32 mouse cellular contexts compared by ENCODE assay signal in the genomic region with DNA sequence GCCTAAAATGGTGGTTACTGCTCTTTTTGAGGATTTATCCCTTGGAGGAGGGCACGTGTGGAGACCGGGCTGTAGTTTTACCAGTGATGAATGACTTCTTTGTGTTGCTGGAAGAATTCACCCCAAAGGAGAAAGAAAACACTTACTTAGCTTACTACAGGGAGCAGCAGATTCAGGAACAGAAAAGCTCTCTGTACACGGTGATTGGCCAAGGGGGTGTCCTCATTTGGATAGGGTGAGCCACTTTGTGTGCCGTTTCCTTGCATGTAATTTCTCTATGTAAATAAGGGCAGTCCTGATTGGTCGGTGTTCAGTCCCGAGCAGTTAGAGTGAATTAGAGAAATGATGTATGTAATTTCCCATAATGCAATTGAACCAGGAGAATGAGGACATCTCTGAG.
"Had no signal": no experiment of that assay in that cellular context is flagged by ENCODE, and none has a peak within 500 bp of the region (broad histone marks: within the 10 kb centered on the region; RNA-seq: fewer than 3 reads in every experiment).

No protein-coding gene starts in this region.

- DNase-seq: left cerebral cortex, postnatal 4 days; liver; liver, embryonic 13.5 days; liver, postnatal 0 days; lung, adult 18-20 months; lung, adult 2 months; lung, embryonic 14.5 days; lung, postnatal 10 days; lung, postnatal 14 days; lung, postnatal 36 days; lung, postnatal 4 days; midbrain, embryonic 14.5 days had no signal

- H3K4me1 ChIP-seq: limb, embryonic 10.5 days; limb, embryonic 12.5 days; limb, embryonic 13.5 days; limb, embryonic 15.5 days; liver, embryonic 12.5 days; liver, embryonic 13.5 days; liver, embryonic 15.5 days; lung, embryonic 15.5 days; megakaryocyte, embryonic 14.5 days; midbrain, embryonic 12.5 days; midbrain, embryonic 15.5 days; neural tube, embryonic 12.5 days had no signal

- ATAC-seq: liver, embryonic 12.5 days; liver, postnatal 0 days; lung, postnatal 0 days; midbrain, embryonic 13.5 days; midbrain, embryonic 15.5 days; midbrain, embryonic 16.5 days had no signal

- H3K27me3 ChIP-seq: limb, embryonic 12.5 days; limb, embryonic 13.5 days; limb, embryonic 15.5 days; liver, embryonic 12.5 days; liver, embryonic 13.5 days; liver, embryonic 15.5 days; lung, embryonic 15.5 days; midbrain, embryonic 12.5 days; midbrain, embryonic 13.5 days; midbrain, embryonic 15.5 days; neural tube, embryonic 12.5 days had no signal

- H3K4me3 ChIP-seq: limb, embryonic 10.5 days; limb, embryonic 12.5 days; limb, embryonic 13.5 days; limb, embryonic 15.5 days; liver, embryonic 12.5 days; liver, embryonic 13.5 days; liver, embryonic 15.5 days; lung, embryonic 15.5 days; megakaryocyte, embryonic 14.5 days; midbrain, embryonic 10.5 days; midbrain, embryonic 12.5 days; midbrain, embryonic 13.5 days; midbrain, embryonic 15.5 days; myocyte; neural tube, embryonic 12.5 days had no signal

- H3K36me3 ChIP-seq: limb, embryonic 10.5 days; limb, embryonic 12.5 days; limb, embryonic 13.5 days; limb, embryonic 15.5 days; liver, embryonic 12.5 days; liver, embryonic 13.5 days; liver, embryonic 15.5 days; lung, embryonic 15.5 days; midbrain, embryonic 10.5 days; midbrain, embryonic 12.5 days; midbrain, embryonic 13.5 days; midbrain, embryonic 15.5 days; neural tube, embryonic 12.5 days had no signal

- H3K9ac ChIP-seq: limb, embryonic 12.5 days; limb, embryonic 13.5 days; limb, embryonic 15.5 days; liver, embryonic 12.5 days; liver, embryonic 13.5 days; liver, embryonic 14.5 days; liver, embryonic 15.5 days; liver, postnatal 0 days; lung, embryonic 14.5 days; lung, embryonic 15.5 days; midbrain, embryonic 12.5 days; midbrain, embryonic 13.5 days; midbrain, embryonic 15.5 days; neural tube, embryonic 12.5 days had no signal

- H3K4me2 ChIP-seq: limb, embryonic 12.5 days; limb, embryonic 13.5 days; limb, embryonic 15.5 days; liver, embryonic 11.5 days; liver, embryonic 12.5 days; liver, embryonic 13.5 days; liver, embryonic 15.5 days; lung, embryonic 14.5 days; lung, embryonic 15.5 days; midbrain, embryonic 11.5 days; midbrain, embryonic 12.5 days; midbrain, embryonic 13.5 days; midbrain, embryonic 15.5 days; neural tube, embryonic 12.5 days had no signal

- H3K27ac ChIP-seq: limb, embryonic 10.5 days; limb, embryonic 12.5 days; limb, embryonic 13.5 days; limb, embryonic 15.5 days; liver, embryonic 12.5 days; liver, embryonic 13.5 days; liver, embryonic 14.5 days; liver, embryonic 15.5 days; lung, embryonic 15.5 days; macrophage; midbrain, embryonic 10.5 days; midbrain, embryonic 12.5 days; midbrain, embryonic 13.5 days; midbrain, embryonic 15.5 days; neural tube, embryonic 12.5 days had no signal

- H3K9me3 ChIP-seq: limb, embryonic 10.5 days; limb, embryonic 13.5 days; limb, embryonic 15.5 days; liver, embryonic 13.5 days; lung, embryonic 15.5 days; midbrain, embryonic 10.5 days; midbrain, embryonic 13.5 days; midbrain, embryonic 15.5 days; neural tube, embryonic 12.5 days had no signal
